Mouse (Mus musculus): ENCODE data around the gene Ugt1a6b. TPM values are rescaled to one million over a fixed set of nuclear protein-coding genes. Genes with fewer than 3 reads are reported as not detected.

The Ugt1a6b gene
- total RNA-seq, 2 experiments from 2014 or later, result not detected

DNA sequence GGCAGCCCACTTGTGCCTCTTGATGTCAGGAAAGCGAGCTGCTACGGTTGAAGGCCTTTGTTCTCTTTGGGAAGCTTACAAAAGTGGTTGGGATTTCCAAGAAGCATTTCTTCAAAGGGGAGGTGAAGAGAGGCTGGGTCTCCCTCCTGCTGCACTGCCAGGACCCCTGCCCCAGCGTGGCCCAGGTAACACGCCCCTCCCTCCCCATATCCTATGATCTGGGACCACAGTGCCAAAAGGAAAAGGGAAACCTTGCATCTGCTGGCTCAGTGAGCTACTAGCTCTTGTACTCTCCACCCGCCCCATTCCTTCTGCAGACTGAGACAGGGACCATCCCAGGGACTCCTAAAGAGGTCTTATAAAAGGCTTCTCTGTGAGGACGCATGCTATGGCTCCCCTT is 154.6 kb downstream of the Ugt1a6b start:
- DNase-seq, result no peak

DNA sequence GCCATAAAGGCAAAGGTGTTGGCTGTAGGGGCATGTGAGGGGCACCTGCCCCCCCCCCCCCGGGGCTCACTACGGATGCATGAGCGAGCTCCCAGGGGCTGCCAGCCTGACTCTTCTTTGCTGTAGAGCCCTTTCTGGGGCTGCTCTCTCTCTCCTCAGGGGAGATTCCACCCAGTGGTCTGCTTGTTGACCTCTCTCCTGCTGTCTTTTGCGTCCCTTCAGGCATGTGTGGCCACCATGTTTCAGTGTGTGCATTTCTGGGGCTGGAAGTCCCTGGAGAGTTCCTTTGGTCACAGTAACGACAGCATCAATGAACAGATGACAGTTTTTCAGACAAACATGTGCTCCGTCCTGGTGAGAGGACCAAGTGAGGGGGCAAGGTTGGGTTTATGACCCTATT is 155.3 kb downstream of the Ugt1a6b start:
- intact Hi-C loops (cut with DNase I), result no loop called here
- DNase-seq, result no peak

More for the DNA sequence above, 154.6 kb downstream of the Ugt1a6b start:
- intact Hi-C loops (cut with DNase I), result no loop called here

DNA sequence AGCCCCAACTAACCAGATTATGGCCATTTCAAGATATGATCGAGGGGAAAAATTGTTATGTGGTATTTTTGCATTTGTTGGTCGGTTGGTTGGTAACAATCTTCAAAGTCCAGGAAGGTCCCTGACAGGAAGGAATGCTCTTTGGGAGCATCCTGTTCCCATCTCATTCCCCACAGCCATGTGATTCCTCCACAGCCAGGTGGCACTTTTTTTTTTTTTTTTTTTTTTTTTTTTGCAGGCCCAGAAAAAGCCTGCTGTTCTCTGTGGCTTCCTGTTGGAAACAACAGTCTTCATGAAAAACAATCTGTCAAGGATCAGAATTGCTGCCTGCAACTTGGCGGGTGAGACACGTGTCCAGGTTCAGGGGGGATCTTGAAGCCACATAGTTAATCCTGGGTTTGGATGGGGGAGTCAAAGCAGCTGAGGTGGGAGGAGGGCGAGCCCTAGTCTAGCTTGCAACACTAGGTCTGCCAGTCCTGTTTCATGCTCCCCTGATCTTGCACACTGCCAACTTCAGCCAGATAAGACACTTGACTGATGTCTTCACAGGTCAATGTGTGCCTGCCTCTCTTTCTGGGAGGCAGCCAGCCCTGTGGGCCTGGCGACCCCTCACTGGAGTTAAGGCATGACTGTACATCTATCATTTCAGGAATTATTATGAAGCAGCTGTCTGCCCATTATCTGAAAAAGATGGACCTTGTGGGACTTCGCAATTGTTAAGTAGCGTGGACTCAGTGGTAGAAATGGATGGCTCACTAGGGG is 156.0 kb downstream of the Ugt1a6b start:
- peak; percentile 73 for DNase-seq
- intact Hi-C loops (cut with DNase I), result no loop called here

DNA sequence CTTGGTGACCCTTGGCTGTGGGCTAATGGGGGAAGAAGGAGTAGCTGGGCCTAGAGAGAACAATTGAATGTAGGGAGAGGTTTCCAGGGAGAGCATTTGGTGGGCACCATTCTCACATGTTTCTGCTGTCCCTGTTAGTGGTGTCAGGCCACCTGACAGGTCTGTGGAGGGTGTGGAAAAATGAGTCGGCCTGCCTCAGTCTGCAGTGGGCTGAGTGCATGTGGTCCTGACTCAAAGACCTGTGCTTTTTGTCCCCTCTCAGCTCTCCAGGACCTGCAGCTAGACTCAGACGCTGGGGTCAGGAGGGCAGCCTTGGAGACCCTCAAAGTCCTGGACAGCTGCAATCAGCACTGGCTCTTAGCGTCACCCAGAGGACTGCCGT is 156.6 kb downstream of the Ugt1a6b start:
- intact Hi-C loops (cut with DNase I), result no loop called here
- no peak for DNase-seq

DNA sequence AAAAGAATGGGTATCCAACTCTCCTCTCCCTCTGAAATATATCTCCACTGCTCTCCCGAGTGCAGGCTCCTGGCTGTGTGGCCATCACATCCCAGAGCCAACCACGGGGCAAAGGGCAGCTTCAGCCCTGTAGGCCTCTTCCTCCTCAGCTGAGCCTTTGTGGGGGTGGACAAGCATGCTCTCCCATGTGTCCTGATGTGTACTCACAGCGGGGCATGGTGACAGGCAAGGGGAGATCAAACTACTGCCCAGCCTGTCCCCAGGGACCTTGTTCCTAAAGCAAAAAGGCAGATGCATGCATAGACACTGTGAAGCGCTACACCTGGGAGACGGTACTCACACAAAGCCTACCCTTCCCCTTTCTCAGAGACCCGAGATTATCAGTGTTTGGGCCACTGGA is 157.1 kb downstream of the Ugt1a6b start:
- intact Hi-C loops (cut with DNase I), result no loop called here
- peak; percentile 76 for DNase-seq

DNA sequence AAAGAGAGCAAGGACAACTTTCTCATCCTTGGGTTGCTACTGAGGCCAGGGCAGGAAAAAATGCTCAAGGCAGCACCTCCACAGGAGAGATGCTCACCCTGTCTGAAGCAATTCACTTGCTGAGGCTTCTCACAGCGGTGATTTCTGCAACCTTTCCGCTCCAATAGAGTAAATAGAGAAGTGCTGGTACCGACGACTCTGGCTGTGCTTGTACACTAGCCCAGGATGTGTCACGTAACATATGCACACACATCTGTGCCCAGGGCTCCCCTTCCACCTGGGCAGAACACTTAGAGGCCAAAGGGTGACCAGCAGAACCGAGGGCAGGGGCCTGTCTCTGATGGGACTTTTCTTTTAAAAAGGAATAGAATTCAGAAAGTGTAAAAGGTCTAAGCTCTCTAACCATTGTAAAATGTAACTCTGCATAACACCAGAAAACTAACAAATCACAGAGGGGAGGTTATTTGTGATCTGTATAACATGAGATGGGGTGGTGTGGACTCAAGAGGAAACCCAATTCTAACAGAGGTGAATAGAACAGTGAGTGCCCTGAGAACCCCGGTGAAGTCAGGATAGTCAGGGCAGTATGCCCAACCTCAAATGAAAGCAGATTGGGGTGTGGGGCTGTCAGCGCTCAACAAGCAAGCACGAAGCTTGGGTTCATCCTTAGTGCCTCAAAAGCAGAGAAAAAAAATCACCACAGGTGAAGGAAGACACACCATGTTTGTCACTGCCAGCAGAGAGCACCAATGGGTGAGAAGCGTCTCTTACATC is 157.7 kb downstream of the Ugt1a6b start:
- DNase-seq, result no peak
- intact Hi-C loops (cut with DNase I), result no loop called here

DNA sequence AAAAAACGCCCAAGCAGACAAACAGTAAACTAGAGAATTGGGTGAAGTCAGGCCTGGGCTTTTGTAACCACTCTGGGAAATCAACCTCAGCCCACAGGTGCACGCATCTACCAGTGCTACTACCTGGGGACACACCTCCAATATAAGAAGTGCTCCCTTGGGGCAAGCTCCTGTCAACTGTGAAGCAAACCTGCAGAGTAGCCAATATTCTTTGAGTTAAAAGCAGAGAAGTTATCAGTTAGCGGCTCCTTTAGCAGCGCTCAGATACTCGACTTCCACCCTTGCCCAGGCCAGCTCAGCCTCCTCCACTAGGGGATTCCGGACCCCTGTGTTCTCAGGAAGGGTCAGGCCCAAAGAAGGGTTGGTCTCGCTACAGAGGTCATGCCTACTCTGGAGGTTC is 158.7 kb downstream of the Ugt1a6b start:
- intact Hi-C loops (cut with DNase I), result no loop called here
- no peak for DNase-seq

DNA sequence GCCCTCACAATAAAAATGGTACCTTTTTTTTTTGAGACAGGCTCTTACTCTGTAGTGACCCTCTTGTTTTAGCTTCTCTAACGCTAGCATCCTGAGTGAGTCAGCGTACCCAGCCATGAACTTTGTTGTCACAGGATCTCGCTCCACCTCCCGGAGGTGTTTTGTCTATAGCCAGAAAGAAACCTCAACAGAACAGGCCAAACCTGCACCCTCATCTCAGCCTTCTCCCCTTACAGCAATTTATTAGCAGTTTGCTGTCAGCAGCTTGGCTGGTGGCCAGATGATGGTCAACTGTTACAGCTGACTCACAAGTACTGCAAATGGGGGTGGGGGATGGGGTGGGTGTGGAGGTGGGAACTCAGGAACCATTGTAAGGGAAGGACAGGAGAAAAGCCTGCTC is 159.2 kb downstream of the Ugt1a6b start:
- intact Hi-C loops (cut with DNase I), result no loop called here
- peak; percentile 74 for DNase-seq

DNA sequence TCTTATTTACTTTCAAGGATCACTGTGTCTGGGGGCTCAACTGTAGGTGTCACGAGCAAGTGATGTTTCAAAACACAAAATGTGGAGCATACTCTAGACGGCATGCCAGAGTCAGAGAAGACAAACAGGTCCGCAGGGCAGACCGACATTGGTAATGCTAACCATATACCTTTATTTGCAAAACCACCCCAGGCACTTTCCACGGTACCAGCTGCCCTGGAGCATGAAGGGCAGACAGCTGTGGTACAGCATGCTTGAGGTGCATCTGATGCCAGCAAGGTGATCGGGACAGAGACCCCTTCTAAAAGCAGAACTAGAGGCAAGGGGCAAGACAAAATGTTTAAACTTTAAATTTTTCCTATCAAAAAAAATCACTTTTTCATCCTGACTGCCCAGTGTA is 159.9 kb downstream of the Ugt1a6b start:
- intact Hi-C loops (cut with DNase I), result no loop called here
- DNase-seq, result no peak

DNA sequence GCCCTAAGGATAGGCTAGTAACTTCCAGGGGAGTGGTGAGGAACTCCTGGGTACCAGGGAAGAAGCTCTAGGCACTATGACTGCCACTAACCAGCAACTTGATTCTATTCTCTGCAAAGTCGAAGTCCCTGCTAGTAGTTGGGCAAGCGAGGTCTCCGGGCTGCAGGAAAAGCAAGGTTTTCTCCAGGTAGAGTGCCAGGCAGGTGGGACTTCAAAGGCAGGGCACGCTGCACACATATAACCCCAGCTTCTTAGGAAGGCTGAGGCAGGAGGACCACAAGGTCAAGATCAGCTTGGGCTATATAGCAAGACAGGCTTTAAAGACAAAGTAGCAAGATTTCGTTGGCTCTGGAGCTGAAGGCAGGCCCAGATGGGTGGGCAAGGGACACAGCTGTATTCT is 160.7 kb downstream of the Ugt1a6b start:
- intact Hi-C loops (cut with DNase I), result no loop called here
- no peak for DNase-seq

DNA sequence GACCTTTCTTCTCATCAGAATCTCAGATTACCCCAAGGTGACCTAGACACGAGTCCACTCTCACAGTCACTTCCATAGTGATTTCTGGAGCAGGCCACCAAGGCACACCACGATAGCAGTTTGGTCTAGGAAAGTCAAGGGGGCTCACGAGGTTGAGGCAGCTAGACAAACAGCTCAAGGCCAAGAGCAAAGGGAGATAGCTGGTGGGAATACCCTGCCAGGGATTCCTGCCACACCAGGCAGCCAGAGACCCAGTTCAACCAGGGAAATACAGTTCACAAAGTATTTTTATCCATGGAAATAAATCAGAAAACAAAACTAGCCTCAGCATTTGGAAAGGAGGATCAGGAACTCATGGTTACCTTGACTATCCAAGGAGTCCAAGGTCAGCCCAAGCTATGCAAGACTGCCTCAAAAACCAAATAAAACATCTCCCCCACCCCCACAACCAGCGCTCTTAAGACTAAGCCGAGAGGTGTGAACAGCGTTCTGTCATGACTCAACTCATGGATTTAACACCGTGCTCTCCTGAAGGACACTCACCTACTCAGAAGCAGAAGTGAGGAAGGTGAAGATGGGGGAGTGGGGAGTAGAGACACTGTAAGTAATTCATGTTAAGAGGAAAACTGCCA is 161.3 kb downstream of the Ugt1a6b start:
- intact Hi-C loops (cut with DNase I), result no loop called here
- DNase-seq, result no peak

DNA sequence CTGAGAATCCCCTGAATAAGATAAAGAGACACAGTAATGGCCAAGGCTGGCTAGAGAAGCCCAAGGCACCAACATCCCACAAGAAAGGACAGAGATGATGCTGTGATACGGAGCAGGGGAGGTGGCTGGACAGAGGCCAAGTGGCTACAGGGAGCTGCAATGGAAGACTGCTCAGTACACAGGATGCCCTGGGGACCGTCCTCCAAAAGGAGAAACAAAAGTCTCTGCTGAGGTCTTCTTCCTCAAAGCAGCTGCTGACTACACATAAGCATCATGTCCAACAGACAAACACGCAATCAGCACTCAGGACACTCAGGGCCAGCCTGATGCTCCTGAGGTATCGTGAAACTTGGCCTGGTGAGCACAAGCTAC is 161.8 kb downstream of the Ugt1a6b start:
- intact Hi-C loops (cut with DNase I), result no loop called here

DNA sequence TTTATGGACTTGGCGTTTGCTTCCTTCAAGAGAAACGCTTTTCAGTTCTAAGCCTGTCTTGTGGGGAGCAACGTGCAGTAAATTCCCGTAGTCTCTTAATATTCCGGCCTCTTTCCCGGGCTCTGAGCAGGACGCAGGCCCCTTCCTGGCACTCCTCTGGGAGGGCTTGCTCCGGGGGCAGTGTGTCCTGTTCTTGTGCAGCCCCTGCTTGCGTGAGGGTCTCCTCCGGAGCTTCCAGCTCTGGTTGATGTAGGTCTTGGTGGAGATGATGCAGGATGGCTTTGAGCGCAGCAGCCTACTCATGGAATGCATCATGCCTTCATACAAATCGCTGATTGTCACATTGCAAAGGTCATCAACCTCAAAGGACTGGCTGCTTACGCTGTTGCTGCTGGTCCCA is 163.1 kb downstream of the Ugt1a6b start:
- DNase-seq, result no peak
- intact Hi-C loops (cut with DNase I), result no loop called here

More for the DNA sequence above, 161.8 kb downstream of the Ugt1a6b start:
- peak; percentile 51 for DNase-seq

DNA sequence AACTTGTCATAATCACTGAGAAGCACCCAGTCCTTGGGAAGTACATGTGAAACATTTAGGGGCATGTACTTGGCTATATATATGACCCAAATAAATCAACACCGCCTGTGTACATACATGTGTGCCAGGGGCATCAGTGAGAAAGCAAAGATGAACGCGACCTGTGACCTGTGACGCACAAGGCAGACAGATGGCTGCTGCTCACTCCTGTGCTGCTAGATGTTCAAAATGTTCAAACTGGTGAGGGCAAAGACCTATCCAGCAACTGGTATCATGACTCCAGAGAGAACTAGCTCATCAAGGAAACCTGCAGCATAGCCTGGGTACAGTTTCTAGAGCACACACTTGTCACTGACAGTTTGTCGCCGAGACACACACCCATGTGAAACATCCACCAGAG is 164.4 kb downstream of the Ugt1a6b start:
- DNase-seq, result no peak

DNA sequence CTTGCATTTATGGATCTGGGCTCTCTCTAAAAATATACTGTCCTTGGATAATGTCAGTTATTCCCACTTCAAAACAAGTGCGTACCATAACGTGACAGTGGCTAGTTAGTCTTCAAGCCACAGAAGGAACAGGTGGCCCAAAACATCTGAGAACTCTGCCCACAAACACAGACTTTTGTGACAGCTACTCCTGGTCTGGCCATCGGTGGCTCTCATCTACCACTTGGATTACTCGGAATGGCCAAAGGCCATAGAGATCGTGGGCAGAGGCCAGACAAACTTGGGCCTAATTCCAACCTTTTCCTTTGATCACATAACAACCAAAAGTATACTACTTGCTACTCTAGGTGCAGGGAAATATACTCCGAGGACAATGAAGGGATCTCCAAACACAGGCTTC is 165.0 kb downstream of the Ugt1a6b start:
- intact Hi-C loops (cut with DNase I), result no loop called here
- DNase-seq, result no peak

More for the DNA sequence above, 164.4 kb downstream of the Ugt1a6b start:
- intact Hi-C loops (cut with DNase I), result no loop called here

Other genes starting within 250 kb of the Ugt1a6b start
- 100 to 1,000 TPM; 132 to 138 TPM for gene Dgkd, start 250.0 kb upstream of the Ugt1a6b start, total RNA-seq (2021)
- gene Usp40, start 94.7 kb upstream of the Ugt1a6b start, total RNA-seq (2021), result 10 to 100 TPM; 27.9 to 29.8 TPM
- gene Ugt1a10, start 47.9 kb upstream of the Ugt1a6b start, total RNA-seq (2021), result not detected
- not detected for gene Ugt1a9, start 32.5 kb upstream of the Ugt1a6b start, total RNA-seq (2021)
- gene Ugt1a8, start 15.4 kb upstream of the Ugt1a6b start, total RNA-seq (2021), result not detected
- under 1 TPM; 0.40 to 0.56 TPM for gene Ugt1a7c, start 8.2 kb upstream of the Ugt1a6b start, total RNA-seq (2021)
- under 1 TPM in 1 of 2 experiments, not detected in 1; 0.16 TPM for gene Ugt1a6a, start 31.6 kb downstream of the Ugt1a6b start, total RNA-seq (2021)
- under 1 TPM in 1 of 2 experiments, not detected in 1; 0.36 TPM for gene Ugt1a5, start 62.8 kb downstream of the Ugt1a6b start, total RNA-seq (2021)
- under 1 TPM in 1 of 2 experiments, not detected in 1; 0.38 TPM for gene Ugt1a2, start 97.3 kb downstream of the Ugt1a6b start, total RNA-seq (2021)
- 1 to 10 TPM; 4.9 to 5.9 TPM for gene Dnajb3, start 102.5 kb downstream of the Ugt1a6b start, total RNA-seq (2021)
- gene Ugt1a1, start 108.7 kb downstream of the Ugt1a6b start, total RNA-seq (2021), result under 1 TPM in 1 of 2 experiments, not detected in 1; 0.34 TPM
- gene Mroh2a, start 123.7 kb downstream of the Ugt1a6b start, total RNA-seq (2021), result under 1 TPM; 0.04 to 0.20 TPM
- gene Hjurp, start 174.4 kb downstream of the Ugt1a6b start, total RNA-seq (2021), result 10 to 100 TPM; 75.3 to 78.8 TPM
- gene Trpm8, start 174.4 kb downstream of the Ugt1a6b start, total RNA-seq (2021), result 1 to 10 TPM in 1 of 2 experiments, under 1 TPM in 1; 0.82 to 1.2 TPM